Mouse (Mus musculus) Patski (cell line): ENCODE results near the gene Ssbp1. TPM values are rescaled to one million over a fixed set of nuclear protein-coding genes. Genes with fewer than 3 reads are reported as not detected.

Experiments used
- ATAC-seq: fragments of 100-300 bp; one replicate; pipeline ENCODE4 v1.8.0; 2021
- CTCF ChIA-PET: fragments of 350-600 bp; sonication (Branson Sonifier 250); formaldehyde crosslinking; loops from one replicate; lab custom pipeline; 2022; ENCODE audit warnings: inconsistent platforms; lab: Charles Lee
- POLR2A ChIA-PET: fragments of 350-600 bp; sonication (Branson Sonifier 250); formaldehyde crosslinking; loops from one replicate; lab custom pipeline; 2022; ENCODE audit warnings: antibody characterized with exemption, inconsistent platforms; lab: Charles Lee
- DNase-seq: peaks from one replicate; pipeline ENCODE4 v3.0.0-alpha.2; 2011; ENCODE audit warnings: low read depth, low spot score
- H3K27me3 ChIP-seq: fragments of 371-371 bp; one replicate; pipeline ENCODE4 v1.5.1; 2021
- CTCF ChIP-seq: fragments of 100-300 bp; IDR thresholded peaks from one replicate; pipeline ENCODE4 v1.5.1; 2021
- in situ Hi-C: fragments of 300-500 bp; cut with MboI; formaldehyde crosslinking; loops from 3 replicates; pipeline ENCODE4 v1.11.1; 2018; ENCODE audit warnings: low pct_unique_long_range_greater_than_20kb, mixed read lengths
- polyA plus RNA-seq: library from polyadenylated mRNA; unstranded; gene quantifications from one replicate; pipeline ENCODE4 v1.2.3, GENCODE M21; 2021

Gene Ssbp1
- polyA plus RNA-seq, 1 experiment from 2014 or later: 71.4 TPM

- peaks cover 59% of the 10 kb centered on the region for H3K27me3 ChIP-seq
- CTCF ChIA-PET: interaction anchor here (1.2 to 3.5 kb wide), 3 partner anchors 10 to 27 kb away, joined by 3 to 22 read pairs (median 5); no protein-coding TSS in a partner anchor
- POLR2A ChIA-PET: no interaction called here
- in situ Hi-C loops: no loop called here
- no peak for DNase-seq
- no peak for ATAC-seq
- peak; percentile 58 for TF ChIP-seq CTCF
These were observed 16.6 kb upstream of the Ssbp1 start for GRCm38 (mm10) chr6:40454436-40455041.

GRCm38 (mm10) chr6:40465710-40466109, 5.4 kb upstream of the Ssbp1 start:
- ChIA-PET CTCF (interaction anchor here (1.0 to 3.5 kb wide), 2 partner anchors 10 to 42 kb away, joined by 3 to 22 read pairs; no protein-coding TSS in a partner anchor), POLR2A (no interaction called here)
- in situ Hi-C loops: loop anchor here (10.0 kb wide), 1 partner anchor 141 kb away; the partner anchor contains the start of gene Agk
- TF ChIP-seq CTCF: peak; percentile 53
- DNase-seq (no peak), ATAC-seq (no peak)
- peaks cover 43% of the 10 kb centered on the region for H3K27me3 ChIP-seq

- no peaks in the 10 kb centered on the region for H3K27me3 ChIP-seq
- ATAC-seq: no peak
- ChIA-PET POLR2A (no interaction called here), CTCF (no interaction called here)
- TF ChIP-seq CTCF: no peak
- DNase-seq: no peak
- in situ Hi-C loops: no loop called here
These were observed 513 bp downstream of the Ssbp1 start for GRCm38 (mm10) chr6:40471720-40472010.

- POLR2A ChIA-PET: no interaction called here
- in situ Hi-C loops: no loop called here
- no peak for DNase-seq
These were observed 5.0 kb downstream of the Ssbp1 start for GRCm38 (mm10) chr6:40476132-40476531.

GRCm38 (mm10) chr6:40479705-40480104, 8.6 kb downstream of the Ssbp1 start:
- ATAC-seq (no peak), DNase-seq (no peak)
- POLR2A ChIA-PET: no interaction called here
- H3K27me3 ChIP-seq: no peaks in the 10 kb centered on the region
- in situ Hi-C loops: loop anchor here (5.0 kb wide), 1 partner anchor 208 kb away; no protein-coding TSS in a partner anchor
- TF ChIP-seq CTCF: peak; percentile 22
- CTCF ChIA-PET: no interaction called here

More at GRCm38 (mm10) chr6:40476132-40476531, 5.0 kb downstream of the Ssbp1 start:
- no peak for ATAC-seq
- no peaks in the 10 kb centered on the region for H3K27me3 ChIP-seq
- CTCF ChIA-PET: interaction anchor here (1.4 kb wide), 1 partner anchor 52 kb away, joined by 4 read pairs; no protein-coding TSS in a partner anchor
- no peak for TF ChIP-seq CTCF

GRCm38 (mm10) chr6:40482318-40482717, 11.2 kb downstream of the Ssbp1 start:
- no peaks in the 10 kb centered on the region for H3K27me3 ChIP-seq
- CTCF ChIA-PET: no interaction called here
- in situ Hi-C loops: loop anchor here (5.0 kb wide), 1 partner anchor 205 kb away; no protein-coding TSS in a partner anchor
- no peak for ATAC-seq
- TF ChIP-seq CTCF: no peak
- no peak for DNase-seq
- POLR2A ChIA-PET: no interaction called here

GRCm38 (mm10) chr6:40490933-40491332, 19.8 kb downstream of the Ssbp1 start, which contains the start of gene Tas2r137:
Tas2r137 (plus strand) TSS chr6:40491233.
- no peaks in the 10 kb centered on the region for H3K27me3 ChIP-seq

GRCm38 (mm10) chr6:40493229-40493628, 22.1 kb downstream of the Ssbp1 start, which contains the start of gene Tas2r108:
Tas2r108 (plus strand) TSS chr6:40493529.
- ATAC-seq: no peak
- DNase-seq: no peak
- CTCF ChIA-PET: interaction anchor here (1.6 kb wide), 1 partner anchor 10 kb away, joined by 3 read pairs; no protein-coding TSS in a partner anchor
- no peak for TF ChIP-seq CTCF
- in situ Hi-C loops: no loop called here
- POLR2A ChIA-PET: no interaction called here
- H3K27me3 ChIP-seq: no peaks in the 10 kb centered on the region

More at GRCm38 (mm10) chr6:40490933-40491332, 19.8 kb downstream of the Ssbp1 start, which contains the start of gene Tas2r137:
- DNase-seq (no peak), ATAC-seq (no peak)
- no peak for TF ChIP-seq CTCF
- POLR2A ChIA-PET: no interaction called here
- CTCF ChIA-PET: no interaction called here
- in situ Hi-C loops: no loop called here

- ATAC-seq: no peak
- H3K27me3 ChIP-seq: no peaks in the 10 kb centered on the region
These were observed 48.3 kb downstream of the Ssbp1 start, which contains the start of gene Prss37 for GRCm38 (mm10) chr6:40519408-40519807. Prss37 (minus strand) TSS chr6:40519508.

More at GRCm38 (mm10) chr6:40519408-40519807, 48.3 kb downstream of the Ssbp1 start, which contains the start of gene Prss37:
- ChIA-PET POLR2A (no interaction called here), CTCF (no interaction called here)
- in situ Hi-C loops: no loop called here
- no peak for TF ChIP-seq CTCF
- no peak for DNase-seq

Other genes with a start within 250 kb of the Ssbp1 start
- gene Agk, start 146.2 kb upstream of the Ssbp1 start, polyA plus RNA-seq: 12.6 TPM
- gene E330009J07Rik, start 35.2 kb upstream of the Ssbp1 start, polyA plus RNA-seq: 4.3 TPM
- gene Wee2, start 32.3 kb upstream of the Ssbp1 start, polyA plus RNA-seq: not detected
- 0.05 TPM for gene Tas2r137, start 19.9 kb downstream of the Ssbp1 start, polyA plus RNA-seq
- gene Tas2r108, start 22.2 kb downstream of the Ssbp1 start, polyA plus RNA-seq: 0.17 TPM
- gene Prss37, start 48.2 kb downstream of the Ssbp1 start, polyA plus RNA-seq: not detected
- 0.10 TPM for gene Olfr461, start 83.7 kb downstream of the Ssbp1 start, polyA plus RNA-seq
- not detected for gene Olfr460, start 98.1 kb downstream of the Ssbp1 start, polyA plus RNA-seq
- not detected for gene Clec5a, start 114.5 kb downstream of the Ssbp1 start, polyA plus RNA-seq
- not detected for gene Tas2r138, start 142.0 kb downstream of the Ssbp1 start, polyA plus RNA-seq
- not detected for gene Mgam, start 157.5 kb downstream of the Ssbp1 start, polyA plus RNA-seq